Mouse (Mus musculus) embryonic facial prominence, embryonic 11.5 days (tissue): Measurements from ENCODE around the gene Gpr161. TPM values are rescaled to one million over a fixed set of nuclear protein-coding genes. Genes with fewer than 3 reads are reported as not detected.

Source experiments
- ATAC-seq: fragments of 200-750 bp; cut with Nextera tagmentation; replicated peaks from 2 replicates; pipeline ENCODE4 v1.8.0; 2017; ENCODE audit warnings: low read depth; ENCODE audit not compliant: insufficient number of reproducible peaks, low FRiP score, low TSS enrichment
- DNase-seq: peaks from one replicate; pipeline ENCODE4 v3.0.0-alpha.2; 2015; ENCODE audit warnings: low spot score
- H3K27ac ChIP-seq: fragments of 300-500 bp; sonication (generic); replicated peaks from 2 replicates; pipeline ENCODE4 v1.5.1; 2014; ENCODE audit warnings: mild to moderate bottlenecking, low read depth, low read length, control low read depth
- H3K27me3 ChIP-seq: fragments of 300-500 bp; sonication (generic); 2 replicates; pipeline ENCODE4 v1.6.1; 2014; ENCODE audit warnings: mild to moderate bottlenecking, low read length, moderate library complexity, mixed read lengths; ENCODE audit not compliant: control insufficient read depth, insufficient read depth
- H3K36me3 ChIP-seq: fragments of 300-500 bp; sonication (generic); replicated peaks from 2 replicates; pipeline ENCODE4 v1.6.1; 2014; ENCODE audit warnings: low read depth, mild to moderate bottlenecking, low read length, moderate library complexity, mixed read lengths; ENCODE audit not compliant: control insufficient read depth, insufficient read depth
- H3K4me1 ChIP-seq: fragments of 300-500 bp; sonication (generic); 2 replicates; pipeline ENCODE4 v1.6.1; 2014; ENCODE audit warnings: low read length, mixed read lengths; ENCODE audit not compliant: control insufficient read depth, insufficient read depth
- H3K4me2 ChIP-seq: fragments of 300-500 bp; sonication (generic); 2 replicates; pipeline ENCODE4 v1.6.1; 2014; ENCODE audit warnings: low read depth, mild to moderate bottlenecking, control low read depth, low read length, moderate library complexity
- H3K4me3 ChIP-seq: fragments of 300-500 bp; sonication (generic); 2 replicates; pipeline ENCODE4 v1.5.1; 2014; ENCODE audit warnings: low read depth, low read length, control low read depth
- H3K9ac ChIP-seq: fragments of 300-500 bp; sonication (generic); replicated peaks from 2 replicates; pipeline ENCODE4 v1.6.1; 2014; ENCODE audit warnings: mild to moderate bottlenecking, control low read depth, low read length
- H3K9me3 ChIP-seq: fragments of 300-500 bp; sonication (generic); replicated peaks from 2 replicates; pipeline ENCODE4 v1.6.1; 2016; ENCODE audit warnings: mild to moderate bottlenecking, low read length, inconsistent platforms, mixed read lengths; ENCODE audit not compliant: control insufficient read depth
- WGBS: fragments of 180-500 bp; shearing (Covaris S2); extraction: QIAGEN DNeasy Blood & Tissue Kit; methylation state at CpG from one replicate; pipeline ENCODE4 v1.1.7; 2014; 5-methylcytosine and 5-hydroxymethylcytosine counted together
- polyA plus RNA-seq: library from polyadenylated mRNA; unstranded; fragments of >200 nt; fragmentation: Nextera tagmentation; extraction: Ambion mirVana; gene quantifications from 2 replicates; pipeline ENCODE4 v1.2.1, GENCODE M21; 2014

Gpr161 gene
- polyA plus RNA-seq: 2.0 and 2.2 TPM in 2 replicates

DNA sequence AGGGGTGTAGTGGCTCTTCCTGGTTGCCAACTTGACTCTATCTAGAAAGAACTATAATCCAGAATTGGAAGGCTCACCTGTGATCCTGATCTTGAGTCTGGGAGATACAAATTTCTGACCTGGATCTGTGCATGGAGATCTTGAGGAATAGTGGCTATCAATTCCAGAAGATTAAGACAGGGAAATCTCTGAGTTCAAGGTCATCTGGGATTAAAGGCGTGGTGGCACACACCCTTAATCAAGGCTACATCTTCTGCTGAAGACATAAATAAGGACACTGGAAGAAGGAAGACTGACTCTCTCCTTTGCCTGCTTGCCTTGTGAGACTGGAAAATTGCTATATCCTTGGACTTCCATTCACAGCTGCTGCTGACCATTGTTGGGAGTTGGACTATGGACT is at the start of gene Gpr161:
TSS of gene Gpr161 (plus strand) at position 301 of the 400 bp plus-strand sequence.
- H3K36me3 ChIP-seq: no peaks in the 10 kb centered on the region
- no peaks in the 10 kb centered on the region for H3K4me1 ChIP-seq
- H3K9ac ChIP-seq: no peak within 1 kb of the TSS
- no peak within 1 kb of the TSS for H3K4me2 ChIP-seq
- DNase-seq: no peak
- no peaks in the 10 kb centered on the region for H3K9me3 ChIP-seq
- H3K27ac ChIP-seq: no peak within 1 kb of the TSS
- no peak within 1 kb of the TSS for H3K4me3 ChIP-seq
- WGBS: 85% methylated on average over 1 of the region's 1 CpGs
- no peak for ATAC-seq
- H3K27me3 ChIP-seq: no peaks in the 10 kb centered on the region

DNA sequence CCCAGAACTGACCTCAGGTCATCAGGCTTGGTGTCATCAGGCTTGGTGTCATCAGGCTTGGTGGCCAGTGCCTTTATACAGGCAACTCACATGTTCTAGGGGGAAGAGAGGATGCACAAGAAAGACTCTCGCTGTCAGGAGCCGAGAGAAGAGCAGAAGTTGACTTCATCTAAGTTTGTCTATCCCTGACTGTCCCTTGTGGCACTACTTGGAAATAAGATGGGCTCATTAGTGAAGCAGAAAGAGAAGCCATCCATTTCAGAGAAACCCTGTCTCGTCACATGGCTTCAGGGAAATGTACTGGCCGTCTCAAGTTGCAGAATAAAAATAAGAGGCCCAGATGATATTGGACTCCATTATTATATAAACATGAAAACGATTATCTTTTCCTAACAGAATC is 49.0 kb upstream of the Gpr161 start:
- Histone ChIP-seq H3K9ac (no peak overlapping the region), H3K36me3 (no peaks in the 10 kb centered on the region), H3K4me2 (no peak overlapping the region), H3K4me1 (no peaks in the 10 kb centered on the region), H3K27ac (no peak overlapping the region), H3K27me3 (no peaks in the 10 kb centered on the region), H3K4me3 (no peak overlapping the region), H3K9me3 (no peaks in the 10 kb centered on the region)
- no peak for ATAC-seq
- no peak for DNase-seq
- WGBS: 79% methylated on average over 5 of the region's 5 CpGs

DNA sequence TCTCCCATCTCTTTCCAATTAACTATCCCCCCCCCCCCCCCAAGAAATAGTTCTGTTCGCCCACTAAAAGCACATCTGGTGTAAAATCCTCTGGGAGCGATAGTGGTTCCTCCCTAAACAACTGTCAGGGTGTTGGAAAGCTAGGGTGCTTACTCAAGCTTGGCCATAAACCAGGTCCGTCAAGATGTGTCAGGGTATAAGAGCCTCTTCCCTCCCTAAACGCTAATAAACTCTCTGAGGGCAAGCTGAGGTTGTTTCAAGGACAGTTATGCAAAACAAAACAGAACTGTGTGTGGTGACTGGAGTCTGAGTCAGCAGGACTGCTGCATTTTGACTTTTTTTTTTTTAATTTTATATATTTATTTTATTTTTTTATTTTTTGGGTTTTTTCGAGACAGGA is 48.5 kb upstream of the Gpr161 start:
- no peak for DNase-seq
- Histone ChIP-seq H3K4me2 (no peak overlapping the region), H3K27ac (no peak overlapping the region), H3K9me3 (no peaks in the 10 kb centered on the region), H3K4me1 (no peaks in the 10 kb centered on the region), H3K36me3 (no peaks in the 10 kb centered on the region), H3K4me3 (no peak overlapping the region), H3K27me3 (no peaks in the 10 kb centered on the region), H3K9ac (no peak overlapping the region)
- WGBS: 74% methylated on average over 5 of the region's 5 CpGs
- no peak for ATAC-seq

DNA sequence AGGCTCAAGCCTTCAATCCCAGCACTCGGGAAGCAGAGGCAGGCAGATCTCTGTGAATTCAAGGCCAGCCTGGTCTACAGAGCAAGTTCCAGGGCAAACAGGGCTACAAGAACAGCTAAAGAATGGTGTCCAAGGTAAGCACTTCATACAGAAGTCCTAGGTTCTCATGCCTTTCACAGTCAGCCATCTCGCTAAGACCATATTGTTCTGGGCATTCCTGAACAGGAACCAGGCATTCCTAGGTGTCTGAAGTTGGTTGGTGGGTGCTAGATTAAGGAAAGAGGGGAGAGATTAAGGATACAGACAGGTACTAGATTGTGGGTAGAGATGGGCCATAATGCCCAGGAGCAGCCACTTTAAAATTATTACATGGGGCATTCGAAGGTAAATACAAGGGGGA is 47.8 kb upstream of the Gpr161 start:
- H3K9me3 ChIP-seq: no peaks in the 10 kb centered on the region
- no peaks in the 10 kb centered on the region for H3K4me1 ChIP-seq
- H3K9ac ChIP-seq: no peak overlapping the region
- WGBS: 87% methylated on average over 3 of the region's 3 CpGs
- no peak overlapping the region for H3K4me2 ChIP-seq
- H3K27ac ChIP-seq: no peak overlapping the region
- ATAC-seq (no peak), DNase-seq (no peak)
- no peaks in the 10 kb centered on the region for H3K27me3 ChIP-seq
- no peaks in the 10 kb centered on the region for H3K36me3 ChIP-seq
- H3K4me3 ChIP-seq: no peak overlapping the region

DNA sequence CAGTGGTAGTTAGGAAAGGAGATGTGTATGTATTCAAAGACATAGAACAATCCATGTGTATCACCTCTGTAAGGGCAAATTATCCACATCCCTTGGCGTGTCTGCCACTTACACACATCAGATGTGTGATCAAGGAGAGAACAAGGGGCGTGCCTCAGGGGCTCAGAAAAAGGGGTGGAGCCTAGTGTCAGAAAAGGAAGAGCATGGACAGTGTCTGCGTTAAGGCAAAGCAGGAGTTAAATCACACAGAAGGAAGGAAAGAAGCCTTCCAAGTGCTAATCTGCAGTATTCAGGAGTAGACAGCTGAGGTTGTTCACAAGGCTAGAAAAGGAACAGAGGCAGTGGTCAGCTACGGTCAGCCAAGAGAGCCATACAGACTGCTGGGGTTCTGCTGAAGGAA is 46.7 kb upstream of the Gpr161 start:
- Histone ChIP-seq H3K9me3 (no peaks in the 10 kb centered on the region), H3K4me2 (no peak overlapping the region), H3K27me3 (no peaks in the 10 kb centered on the region), H3K27ac (no peak overlapping the region), H3K4me1 (no peaks in the 10 kb centered on the region), H3K4me3 (no peak overlapping the region), H3K36me3 (no peaks in the 10 kb centered on the region), H3K9ac (no peak overlapping the region)
- WGBS: 69% methylated on average over 4 of the region's 4 CpGs
- DNase-seq (no peak), ATAC-seq (no peak)

DNA sequence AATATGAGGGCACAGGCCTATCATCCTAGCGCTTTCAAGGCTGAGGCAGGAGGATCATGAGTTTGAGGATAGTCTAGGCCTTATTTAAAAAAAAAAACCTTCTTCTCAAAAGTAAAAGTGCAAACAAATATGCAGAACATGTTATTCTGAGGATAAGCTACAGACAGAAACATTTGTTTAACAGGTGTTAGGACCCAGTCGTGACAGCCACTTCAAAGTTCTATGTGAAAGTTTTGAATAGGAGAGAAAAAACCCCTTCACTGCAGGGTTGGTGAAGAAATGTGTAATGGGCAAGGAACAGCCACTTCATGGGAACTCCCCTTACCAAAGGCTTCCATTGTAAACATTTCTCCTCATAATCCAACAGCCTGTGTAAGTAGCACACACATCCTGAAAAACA is 45.0 kb upstream of the Gpr161 start:
- Histone ChIP-seq H3K36me3 (no peaks in the 10 kb centered on the region), H3K9me3 (no peaks in the 10 kb centered on the region), H3K27ac (no peak overlapping the region), H3K4me3 (no peak overlapping the region), H3K27me3 (no peaks in the 10 kb centered on the region), H3K9ac (no peak overlapping the region), H3K4me2 (no peak overlapping the region), H3K4me1 (no peaks in the 10 kb centered on the region)
- WGBS: 82% methylated on average over 2 of the region's 2 CpGs
- DNase-seq (no peak), ATAC-seq (no peak)

DNA sequence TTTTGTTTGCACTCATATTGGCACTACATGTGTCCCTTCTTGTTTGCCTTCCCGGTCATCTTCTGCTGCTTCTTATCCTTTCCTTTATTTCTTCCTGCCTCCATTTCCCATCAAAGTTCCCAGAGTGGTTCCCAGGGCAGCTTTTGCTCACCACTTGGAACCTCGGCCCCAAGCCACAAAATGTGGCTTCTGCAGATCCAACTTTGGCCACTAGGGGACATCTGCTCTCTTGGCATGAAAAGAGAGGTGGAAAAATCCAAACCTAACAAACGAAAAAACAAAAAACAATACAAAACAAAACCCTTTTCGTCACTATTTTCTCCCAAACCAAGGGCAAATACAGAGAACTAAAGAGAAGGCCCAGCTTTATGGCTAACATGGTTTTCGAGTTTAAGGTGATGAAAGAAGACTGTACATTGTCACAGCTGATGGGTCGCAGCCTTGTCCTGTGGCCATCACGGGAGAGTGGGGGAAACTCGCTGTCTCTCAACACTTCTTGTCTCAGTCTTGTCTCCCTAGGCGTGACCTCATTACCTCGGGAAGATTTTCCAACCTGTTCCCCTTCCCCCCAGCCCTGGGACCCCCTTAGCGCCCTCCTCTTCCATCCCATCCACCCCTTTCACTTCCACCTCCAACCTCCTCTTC is 43.4 kb upstream of the Gpr161 start:
- DNase-seq (peak; percentile 86), ATAC-seq (no peak)
- Histone ChIP-seq H3K27ac (no peak overlapping the region), H3K27me3 (no peaks in the 10 kb centered on the region), H3K4me3 (no peak overlapping the region), H3K9ac (no peak overlapping the region), H3K9me3 (no peaks in the 10 kb centered on the region), H3K4me2 (no peak overlapping the region), H3K36me3 (no peaks in the 10 kb centered on the region), H3K4me1 (no peaks in the 10 kb centered on the region)
- 48% methylated on average over 11 of the region's 11 CpGs for WGBS

DNA sequence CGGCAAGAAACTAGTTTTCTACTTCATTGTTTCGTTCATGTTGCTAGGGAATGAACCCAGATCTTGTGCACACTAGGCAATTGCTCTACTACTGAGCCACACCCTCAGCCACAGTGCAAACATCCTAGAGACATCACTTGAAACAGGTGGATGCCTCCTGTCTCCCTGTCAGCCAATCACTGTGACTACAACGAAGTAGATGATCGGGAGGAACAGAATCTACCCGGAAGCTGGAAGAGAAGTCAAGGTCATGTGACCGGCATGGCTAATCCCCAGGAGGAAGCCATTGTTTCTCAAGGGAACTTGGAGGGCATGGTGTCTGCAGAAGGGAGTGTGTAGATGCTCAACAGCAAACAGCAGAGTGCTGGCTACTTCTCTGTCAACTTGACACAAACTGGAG is 20.6 kb upstream of the Gpr161 start:
- Histone ChIP-seq H3K4me3 (no peak overlapping the region), H3K27me3 (no peaks in the 10 kb centered on the region), H3K27ac (no peak overlapping the region), H3K9me3 (no peaks in the 10 kb centered on the region), H3K9ac (no peak overlapping the region), H3K4me1 (no peaks in the 10 kb centered on the region), H3K36me3 (no peaks in the 10 kb centered on the region), H3K4me2 (no peak overlapping the region)
- DNase-seq (no peak), ATAC-seq (no peak)
- 81% methylated on average over 6 of the region's 6 CpGs for WGBS
